Mouse (Mus musculus) hindbrain, embryonic 13.5 days (tissue): ENCODE measurements around the gene Kiz. TPM values are rescaled to one million over a fixed set of nuclear protein-coding genes. Genes with fewer than 3 reads are reported as not detected.

Experiments used
- ATAC-seq: fragments of 200-750 bp; cut with Nextera tagmentation; 2 replicates; pipeline ENCODE4 v1.8.0; 2017; ENCODE audit warnings: moderate TSS enrichment; ENCODE audit not compliant: low FRiP score
- H3K27ac ChIP-seq: fragments of 300-500 bp; sonication (generic); 2 replicates; pipeline ENCODE4 v1.5.1; 2015; ENCODE audit warnings: inconsistent platforms, mild to moderate bottlenecking, moderate library complexity
- H3K27me3 ChIP-seq: fragments of 300-500 bp; sonication (generic); 2 replicates; pipeline ENCODE4 v1.6.1; 2015; ENCODE audit warnings: mild to moderate bottlenecking, inconsistent platforms
- H3K36me3 ChIP-seq: fragments of 300-500 bp; sonication (generic); 2 replicates; pipeline ENCODE4 v1.6.1; 2015; ENCODE audit warnings: mild to moderate bottlenecking, inconsistent platforms
- H3K4me1 ChIP-seq: fragments of 300-500 bp; sonication (generic); replicated peaks from 2 replicates; pipeline ENCODE4 v1.6.1; 2015; ENCODE audit warnings: inconsistent platforms
- H3K4me2 ChIP-seq: fragments of 300-500 bp; sonication (generic); 2 replicates; pipeline ENCODE4 v1.6.1; 2015; ENCODE audit warnings: inconsistent platforms, mild to moderate bottlenecking, moderate library complexity
- H3K4me3 ChIP-seq: fragments of 300-500 bp; sonication (generic); 2 replicates; pipeline ENCODE4 v1.5.1; 2015; ENCODE audit warnings: mild to moderate bottlenecking, inconsistent platforms
- H3K9ac ChIP-seq: fragments of 300-500 bp; sonication (generic); 2 replicates; pipeline ENCODE4 v1.6.1; 2015; ENCODE audit warnings: mild to moderate bottlenecking, inconsistent platforms
- H3K9me3 ChIP-seq: fragments of 300-500 bp; sonication (generic); 2 replicates; pipeline ENCODE4 v1.6.1; 2016; ENCODE audit warnings: inconsistent platforms
- WGBS: fragments of 180-500 bp; shearing (Covaris S2); methylation state at CpG from one replicate; pipeline ENCODE4 v1.1.7; 2015; 5-methylcytosine and 5-hydroxymethylcytosine counted together
- polyA plus RNA-seq: library from polyadenylated mRNA; unstranded; fragments of >200 nt; fragmentation: Nextera tagmentation; extraction: Ambion mirVana; gene quantifications from 2 replicates; pipeline ENCODE4 v1.2.1, GENCODE M21; 2015

Gene Kiz
- polyA plus RNA-seq, 1 experiment from 2014 or later = 28.3 TPM

DNA sequence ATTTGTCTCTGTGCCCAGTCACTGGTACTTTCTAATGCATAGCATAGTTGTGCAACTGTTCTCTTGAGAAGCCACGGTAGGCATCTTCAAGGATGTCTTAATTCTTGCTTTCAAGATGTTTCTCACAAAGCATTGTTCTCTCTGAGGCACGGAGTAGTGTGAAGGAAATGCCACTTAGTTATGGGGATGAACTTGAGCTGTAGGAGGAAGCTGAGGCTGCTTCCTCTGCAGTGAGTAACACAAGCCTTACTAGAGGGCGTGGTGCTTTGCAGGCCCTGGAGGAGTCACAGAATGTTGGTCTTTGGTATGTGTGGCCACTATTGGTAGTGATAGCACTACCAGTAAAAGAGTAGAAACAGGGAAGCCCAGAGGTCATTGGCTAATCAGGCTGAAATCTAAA lies 17.0 kb downstream of the Kiz start:
- no peaks in the 10 kb centered on the region for H3K9me3 ChIP-seq
- H3K27me3 ChIP-seq = no peaks in the 10 kb centered on the region
- H3K4me2 ChIP-seq = no peak overlapping the region
- no peak overlapping the region for H3K27ac ChIP-seq
- no peaks in the 10 kb centered on the region for H3K36me3 ChIP-seq
- no peak overlapping the region for H3K9ac ChIP-seq
- no peak for ATAC-seq
- WGBS = 77% methylated on average over 3 of the region's 3 CpGs
- H3K4me3 ChIP-seq = no peak overlapping the region
- H3K4me1 ChIP-seq = no peaks in the 10 kb centered on the region

DNA sequence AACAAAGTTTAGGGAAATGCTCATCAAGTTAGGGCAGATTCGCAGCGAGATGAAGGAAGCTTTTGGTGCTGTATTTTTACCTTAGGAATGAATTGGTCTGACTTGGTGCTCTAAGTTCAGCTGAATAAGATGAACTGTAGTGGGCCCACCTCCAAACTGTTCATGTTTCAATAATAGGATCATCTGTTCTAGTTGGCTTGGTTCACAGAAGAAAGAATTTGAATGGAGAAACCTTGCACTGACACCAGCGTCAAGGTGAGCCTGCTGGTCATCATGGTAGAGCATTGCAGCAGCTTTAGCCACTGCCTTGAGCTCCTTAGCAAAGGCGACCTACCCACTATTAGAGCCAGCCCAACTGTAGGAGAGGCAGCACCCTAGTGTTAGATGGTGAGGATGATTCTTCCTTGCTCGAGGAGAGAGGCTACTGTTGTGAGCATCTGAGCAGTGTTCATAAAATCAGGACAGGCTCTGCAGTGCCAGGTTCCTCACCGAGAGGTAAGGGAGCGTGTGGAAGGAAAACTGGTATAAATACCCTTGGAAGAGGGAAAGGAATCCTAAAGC lies 18.3 kb downstream of the Kiz start:
- no peak overlapping the region for H3K27ac ChIP-seq
- 94% methylated on average over 7 of the region's 7 CpGs for WGBS
- H3K9me3 ChIP-seq = no peaks in the 10 kb centered on the region
- H3K4me2 ChIP-seq = no peak overlapping the region
- H3K4me3 ChIP-seq = no peak overlapping the region
- H3K36me3 ChIP-seq = no peaks in the 10 kb centered on the region
- H3K4me1 ChIP-seq = no peaks in the 10 kb centered on the region
- no peak for ATAC-seq
- no peak overlapping the region for H3K9ac ChIP-seq
- no peaks in the 10 kb centered on the region for H3K27me3 ChIP-seq

DNA sequence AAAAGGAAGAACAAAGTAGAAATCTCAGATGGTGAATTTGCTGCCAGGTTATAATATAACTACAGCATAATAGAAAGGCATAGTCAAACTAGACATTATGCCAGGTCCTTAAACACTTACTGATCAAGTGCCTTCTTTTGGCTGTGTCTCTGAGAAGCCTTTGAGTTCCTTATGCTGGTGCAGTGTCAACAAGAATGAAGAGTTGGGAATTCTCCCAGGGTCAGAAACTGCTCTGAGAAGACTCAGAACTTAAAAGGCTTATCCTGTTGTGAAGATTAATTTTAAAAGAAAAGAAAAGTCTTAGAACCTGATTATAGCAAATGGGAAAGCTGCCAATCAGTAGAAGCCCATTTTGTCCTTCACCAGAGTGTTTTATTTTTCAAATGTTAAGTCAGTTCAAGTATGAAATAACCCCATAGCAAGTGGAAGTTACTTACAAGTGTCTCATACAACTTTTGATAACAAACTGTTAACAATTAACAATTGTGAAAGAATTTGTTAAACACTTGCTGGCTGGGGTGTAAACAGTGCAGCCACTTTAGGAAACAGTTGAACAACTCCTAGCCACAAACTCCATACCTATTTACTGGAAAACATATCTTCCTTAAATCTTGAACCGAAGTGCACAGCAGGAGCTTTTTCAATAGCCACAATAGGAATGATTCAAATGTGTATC lies 21.9 kb downstream of the Kiz start:
- H3K9me3 ChIP-seq = no peaks in the 10 kb centered on the region
- peaks cover 4% of the 10 kb centered on the region; the same call in 1 of the 2 replicates for H3K27me3 ChIP-seq
- H3K4me3 ChIP-seq = no peak overlapping the region
- H3K27ac ChIP-seq = no peak overlapping the region
- no peak overlapping the region for H3K9ac ChIP-seq
- H3K4me2 ChIP-seq = no peak overlapping the region
- 68% methylated on average over 1 of the region's 1 CpGs for WGBS
- H3K4me1 ChIP-seq = no peaks in the 10 kb centered on the region
- no peaks in the 10 kb centered on the region for H3K36me3 ChIP-seq
- no peak for ATAC-seq

DNA sequence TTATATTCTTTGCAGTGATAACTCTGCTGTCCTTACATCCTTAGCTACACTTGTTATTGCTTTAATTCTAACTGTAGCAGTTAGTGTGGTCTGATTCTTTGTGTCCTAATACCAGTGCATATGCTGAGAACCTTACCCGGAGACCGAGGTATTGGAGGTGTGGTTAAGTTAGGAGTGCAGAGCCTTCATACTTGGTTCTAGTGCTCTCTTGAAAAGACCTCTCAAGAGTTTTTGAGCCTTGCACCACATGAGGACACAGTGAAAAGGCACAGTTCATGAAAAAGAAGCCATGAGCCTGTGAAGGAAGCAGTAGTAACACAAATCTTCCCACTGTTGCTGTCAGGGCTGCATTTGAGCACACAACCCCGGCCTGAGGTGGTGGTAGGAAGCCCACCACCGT lies 26.0 kb downstream of the Kiz start:
- no peak overlapping the region for H3K27ac ChIP-seq
- H3K36me3 ChIP-seq = no peaks in the 10 kb centered on the region
- no peak overlapping the region for H3K4me2 ChIP-seq
- H3K27me3 ChIP-seq = peaks cover 4% of the 10 kb centered on the region; the same call in 1 of the 2 replicates
- H3K9ac ChIP-seq = no peak overlapping the region
- no peak overlapping the region for H3K4me3 ChIP-seq
- no peaks in the 10 kb centered on the region for H3K9me3 ChIP-seq
- no peaks in the 10 kb centered on the region for H3K4me1 ChIP-seq
- 94% methylated on average over 4 of the region's 4 CpGs for WGBS
- ATAC-seq = no peak

DNA sequence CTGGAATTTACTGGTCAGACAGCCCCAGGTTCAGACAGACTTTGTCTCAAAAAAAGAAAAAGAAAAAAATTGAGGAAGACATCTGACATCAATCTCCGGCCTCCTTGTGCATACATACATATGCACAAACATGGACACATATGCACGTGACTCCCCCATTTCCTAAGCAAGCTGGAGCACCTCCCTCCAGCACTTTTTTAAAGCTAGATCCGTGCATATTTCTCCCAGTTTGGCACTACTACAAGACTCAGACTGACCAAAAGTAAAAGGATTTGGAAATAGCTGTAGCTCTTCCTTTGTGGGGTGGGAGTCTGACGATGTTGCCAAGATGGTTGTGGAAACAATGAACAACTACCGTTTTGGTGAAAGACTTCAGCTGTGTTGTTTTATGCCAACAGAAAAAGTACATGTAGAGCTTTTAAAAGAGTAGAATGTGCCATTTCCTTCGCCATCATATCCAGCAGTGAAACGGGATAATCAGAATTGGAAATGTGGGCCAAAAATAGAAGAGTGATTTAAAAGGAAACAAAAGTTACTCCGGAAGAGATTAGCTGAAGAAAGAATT lies 28.7 kb downstream of the Kiz start:
- Histone ChIP-seq H3K9me3 (no peaks in the 10 kb centered on the region), H3K4me1 (no peaks in the 10 kb centered on the region), H3K27ac (0 out of 2 replicates have a peak overlapping the region, but pooled peaks have one; percentile 5), H3K4me3 (no peak overlapping the region), H3K36me3 (0 out of 2 replicates have a peak, but pooled peaks cover 4% of the 10 kb centered on the region), H3K9ac (no peak overlapping the region), H3K4me2 (no peak overlapping the region), H3K27me3 (peaks cover 4% of the 10 kb centered on the region; the same call in 1 of the 2 replicates)
- WGBS = 62% methylated on average over 8 of the region's 8 CpGs
- no peak for ATAC-seq

DNA sequence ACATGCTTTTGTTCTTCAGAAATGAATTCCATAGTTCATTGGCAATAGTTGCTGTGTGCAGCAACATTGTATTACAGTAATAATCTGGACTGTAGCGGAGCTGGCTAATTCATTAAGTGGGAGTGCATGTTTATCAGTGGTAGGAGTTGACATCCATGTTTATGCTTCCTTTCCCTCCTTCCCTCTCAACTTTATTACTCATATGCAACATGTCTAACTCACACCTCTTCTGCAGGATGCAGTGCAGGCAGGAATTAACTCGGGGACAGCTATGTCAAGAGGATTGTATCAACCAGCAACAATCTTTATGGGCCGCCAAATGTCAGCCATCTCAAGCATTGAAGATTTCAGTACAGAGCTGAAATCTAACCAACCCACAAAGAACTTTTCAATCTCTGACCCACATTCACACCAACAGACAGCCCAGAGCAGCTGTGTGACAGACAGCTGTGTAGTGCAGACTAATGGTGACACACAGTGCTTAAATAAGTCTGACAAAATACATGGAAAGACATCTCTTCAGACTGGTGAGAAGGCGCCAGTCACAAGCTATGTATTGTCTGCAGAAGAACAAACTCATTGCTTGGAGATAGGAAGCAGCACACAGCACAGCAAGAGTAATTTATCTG lies 33.2 kb downstream of the Kiz start:
- Histone ChIP-seq H3K4me1 (no peaks in the 10 kb centered on the region), H3K36me3 (peaks cover 13% of the 10 kb centered on the region), H3K4me2 (no peak overlapping the region), H3K9me3 (no peaks in the 10 kb centered on the region), H3K27ac (no peak overlapping the region), H3K9ac (no peak overlapping the region), H3K4me3 (no peak overlapping the region), H3K27me3 (no peaks in the 10 kb centered on the region)
- no peak for ATAC-seq
- 96% methylated on average over 4 of the region's 4 CpGs for WGBS

DNA sequence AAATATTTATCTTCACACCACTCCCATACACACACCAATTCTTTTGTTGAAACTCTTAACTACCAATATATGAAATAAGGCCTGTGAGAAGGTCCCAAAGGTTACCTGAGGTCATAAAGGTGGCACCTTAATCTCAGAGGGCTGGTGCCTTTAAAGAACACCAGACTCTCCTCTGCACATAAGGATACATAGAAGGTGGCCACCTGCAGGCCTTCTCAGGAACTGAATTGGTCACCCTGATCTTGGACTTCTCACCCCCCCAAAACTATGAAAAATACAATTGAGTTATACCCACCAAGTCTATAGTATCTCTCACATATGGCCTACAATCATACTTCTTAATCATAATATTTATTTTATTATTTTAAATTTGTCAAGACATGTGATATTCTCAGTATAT lies 43.3 kb downstream of the Kiz start:
- no peak overlapping the region for H3K4me3 ChIP-seq
- H3K36me3 ChIP-seq = no peaks in the 10 kb centered on the region
- no peak overlapping the region for H3K9ac ChIP-seq
- H3K4me2 ChIP-seq = no peak overlapping the region
- H3K27me3 ChIP-seq = no peaks in the 10 kb centered on the region
- H3K9me3 ChIP-seq = no peaks in the 10 kb centered on the region
- ATAC-seq = no peak
- no peaks in the 10 kb centered on the region for H3K4me1 ChIP-seq
- no peak overlapping the region for H3K27ac ChIP-seq

DNA sequence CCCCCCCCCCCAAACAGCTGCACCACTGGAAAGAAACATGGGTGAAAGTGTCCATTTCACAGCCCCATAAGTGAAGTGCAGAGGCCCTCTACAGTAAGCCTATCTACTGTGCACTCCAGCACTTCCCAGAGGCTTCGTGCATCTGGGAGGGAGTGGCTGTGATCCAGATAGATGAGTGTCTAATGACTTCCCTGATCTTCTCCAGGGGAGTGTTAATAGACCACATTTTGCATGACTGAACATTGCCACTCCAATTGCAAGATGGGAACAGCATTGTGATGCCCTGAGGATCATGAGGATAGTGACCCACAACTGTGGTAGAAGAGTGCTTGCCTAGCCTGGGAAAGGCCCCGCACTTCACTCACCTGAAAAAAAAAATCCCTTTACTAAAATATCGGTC lies 60.4 kb downstream of the Kiz start:
- Histone ChIP-seq H3K4me2 (no peak overlapping the region), H3K4me1 (peaks cover 9% of the 10 kb centered on the region), H3K27ac (no peak overlapping the region), H3K9ac (no peak overlapping the region), H3K27me3 (no peaks in the 10 kb centered on the region), H3K4me3 (no peak overlapping the region), H3K36me3 (no peaks in the 10 kb centered on the region), H3K9me3 (no peaks in the 10 kb centered on the region)
- no peak for ATAC-seq
- WGBS = 79% methylated on average over 3 of the region's 3 CpGs

DNA sequence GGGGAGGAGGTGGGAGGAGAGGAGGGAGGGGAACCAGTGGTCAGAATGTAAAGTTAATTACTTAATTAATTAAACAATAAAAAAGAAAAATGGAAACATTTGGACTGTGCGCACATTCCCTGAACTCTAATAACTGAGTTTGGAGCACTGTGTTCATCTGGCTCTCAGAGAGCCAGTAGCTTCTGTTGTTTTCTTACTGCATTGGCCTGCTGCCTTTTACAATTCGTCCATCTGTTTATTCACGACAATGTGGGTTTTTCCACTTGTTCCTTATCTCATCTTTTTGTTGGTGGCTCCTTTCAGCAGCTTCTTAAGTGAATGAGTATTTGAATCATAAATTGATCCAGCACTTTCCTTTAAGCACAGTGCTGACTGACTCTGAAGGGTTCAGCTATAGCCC lies 62.1 kb downstream of the Kiz start:
- no peak overlapping the region for H3K9ac ChIP-seq
- no peaks in the 10 kb centered on the region for H3K36me3 ChIP-seq
- H3K27me3 ChIP-seq = 0 out of 2 replicates have a peak, but pooled peaks cover under 1% of the 10 kb centered on the region
- no peak for ATAC-seq
- H3K4me2 ChIP-seq = no peak overlapping the region
- no peak overlapping the region for H3K4me3 ChIP-seq
- peaks cover 9% of the 10 kb centered on the region for H3K4me1 ChIP-seq
- 85% methylated on average over 3 of the region's 3 CpGs for WGBS
- no peak overlapping the region for H3K27ac ChIP-seq
- H3K9me3 ChIP-seq = no peaks in the 10 kb centered on the region

DNA sequence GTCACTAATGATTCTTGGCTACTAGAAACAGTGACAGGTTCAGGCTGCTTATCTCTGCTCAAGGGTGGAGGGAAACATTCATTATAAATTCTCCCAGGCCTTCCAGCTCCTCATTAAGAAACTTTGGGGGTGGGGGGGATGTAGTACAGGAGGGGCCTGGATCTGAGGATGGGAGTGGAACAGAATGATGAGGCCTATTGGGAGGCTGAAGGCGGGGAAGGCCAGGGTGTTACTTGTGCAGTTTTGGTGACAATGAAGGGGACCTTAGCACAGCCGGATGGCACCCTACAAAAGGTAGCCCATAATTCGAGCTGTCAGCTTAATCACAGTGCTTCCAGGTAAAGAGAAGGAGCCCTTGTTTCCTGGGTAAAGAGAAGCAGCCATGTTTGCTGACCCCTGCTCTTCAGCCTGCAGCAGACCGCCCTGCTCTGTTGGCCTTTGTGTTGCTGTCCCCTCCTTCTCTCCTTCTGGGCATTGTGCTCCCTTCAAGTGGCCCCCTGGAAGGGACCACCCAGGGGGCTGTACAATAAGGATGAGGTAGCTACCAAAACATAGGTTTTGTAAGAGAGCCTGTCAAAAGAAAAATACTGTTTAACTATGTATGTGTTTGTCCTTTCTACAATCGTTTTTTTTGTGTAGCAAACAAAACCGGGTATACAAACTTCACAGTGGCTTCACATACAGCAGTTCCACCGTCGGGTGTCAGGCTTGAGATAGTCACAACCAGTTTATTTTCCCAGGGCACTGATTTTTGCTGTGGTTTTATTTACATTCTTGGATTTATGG lies 64.9 kb downstream of the Kiz start:
- Histone ChIP-seq H3K9me3 (no peaks in the 10 kb centered on the region), H3K9ac (no peak overlapping the region), H3K4me2 (no peak overlapping the region), H3K36me3 (no peaks in the 10 kb centered on the region), H3K4me1 (peaks cover 9% of the 10 kb centered on the region), H3K27me3 (0 out of 2 replicates have a peak, but pooled peaks cover 5% of the 10 kb centered on the region), H3K4me3 (no peak overlapping the region), H3K27ac (no peak overlapping the region; the same call in 1 of the 2 replicates)
- no peak for ATAC-seq
- 10% methylated on average over 8 of the region's 8 CpGs for WGBS

DNA sequence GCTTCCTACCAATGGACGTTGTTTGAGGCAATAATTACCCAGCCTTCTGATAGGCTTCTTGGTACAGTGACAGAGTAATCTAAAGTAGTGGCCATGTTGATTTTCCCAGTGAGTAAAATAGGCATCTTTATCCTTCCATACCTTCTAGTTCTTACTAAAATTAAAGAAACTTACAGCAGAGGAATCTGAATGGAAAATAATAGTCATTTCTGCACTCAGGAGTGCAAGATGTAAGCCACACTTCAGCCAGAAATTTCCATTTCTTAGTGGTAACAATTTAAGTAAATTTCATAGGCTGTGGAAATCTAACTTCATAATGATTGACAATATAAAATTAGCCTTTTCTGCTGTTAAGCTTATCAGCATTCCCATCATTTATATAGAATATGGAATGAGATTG lies 69.6 kb downstream of the Kiz start:
- H3K4me1 ChIP-seq = peaks cover 8% of the 10 kb centered on the region
- H3K27ac ChIP-seq = no peak overlapping the region
- 0 out of 2 replicates have a peak, but pooled peaks cover 3% of the 10 kb centered on the region for H3K36me3 ChIP-seq
- no peak overlapping the region for H3K4me2 ChIP-seq
- H3K4me3 ChIP-seq = no peak overlapping the region
- WGBS = 94% methylated on average over 1 of the region's 1 CpGs
- no peaks in the 10 kb centered on the region for H3K9me3 ChIP-seq
- H3K9ac ChIP-seq = no peak overlapping the region
- ATAC-seq = no peak
- 0 out of 2 replicates have a peak, but pooled peaks cover 5% of the 10 kb centered on the region for H3K27me3 ChIP-seq

DNA sequence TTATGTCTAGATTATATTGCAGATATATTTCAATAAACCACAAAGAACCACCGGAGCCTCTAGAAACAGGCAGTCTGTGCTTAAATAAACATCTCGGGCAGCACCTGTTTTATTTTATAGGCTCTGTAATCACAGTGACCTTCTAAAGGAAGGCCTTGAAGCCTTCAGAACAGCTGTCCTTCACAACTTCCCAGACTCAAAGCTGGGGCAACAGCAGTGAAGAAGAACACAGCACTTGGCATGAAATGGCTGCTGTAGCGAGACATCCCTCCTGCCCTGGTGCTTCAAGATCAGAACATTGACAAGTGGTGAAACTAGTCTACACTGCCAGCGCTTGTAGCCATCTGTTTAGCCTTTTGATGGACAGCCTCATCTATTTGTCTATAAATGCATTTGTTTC lies 70.2 kb downstream of the Kiz start:
- Histone ChIP-seq H3K9ac (no peak overlapping the region), H3K36me3 (0 out of 2 replicates have a peak, but pooled peaks cover 3% of the 10 kb centered on the region), H3K4me2 (no peak overlapping the region), H3K4me1 (peaks cover 2% of the 10 kb centered on the region; the same call in 1 of the 2 replicates), H3K27ac (no peak overlapping the region), H3K4me3 (no peak overlapping the region), H3K27me3 (0 out of 2 replicates have a peak, but pooled peaks cover 5% of the 10 kb centered on the region), H3K9me3 (no peaks in the 10 kb centered on the region)
- WGBS = 89% methylated on average over 4 of the region's 4 CpGs
- ATAC-seq = no peak
